Mouse (Mus musculus): Measurements from ENCODE around the gene Gdf15. TPM values are rescaled to one million over a fixed set of nuclear protein-coding genes. Genes with fewer than 3 reads are reported as not detected.
A peak's percentile ranks its signal among the peaks of the same experiment; 100 is the strongest.

The Gdf15 gene
- polyA plus RNA-seq, 1 experiment from 2014 or later, result 4.3 TPM

GRCm38 (mm10) chr8:70629574-70630531 is 2.4 kb downstream of the Gdf15 start:
- no peaks in the 10 kb centered on the region for H3K36me3 ChIP-seq (replicated peaks)
- H3K9ac ChIP-seq, result peak overlapping the region; percentile 73
- H3K9me3 ChIP-seq (replicated peaks), result 0 out of 2 replicates have a peak, but pooled peaks cover 3% of the 10 kb centered on the region
- peak overlapping the region; percentile 94 for H3K4me2 ChIP-seq
- H3K27me3 ChIP-seq, result peaks cover 18% of the 10 kb centered on the region
- WGBS (ENCODE audit: insufficient replicate concordance), result under 1% methylated on average over 60 of the region's 60 CpGs
- ATAC-seq (ENCODE audit: insufficient read depth), result peak; percentile 70
- H3K27ac ChIP-seq (replicated peaks), result peak overlapping the region; percentile 80
- peaks cover 56% of the 10 kb centered on the region for H3K4me1 ChIP-seq (replicated peaks)
- peak overlapping the region; percentile 73 for H3K4me3 ChIP-seq (replicated peaks)

DNA sequence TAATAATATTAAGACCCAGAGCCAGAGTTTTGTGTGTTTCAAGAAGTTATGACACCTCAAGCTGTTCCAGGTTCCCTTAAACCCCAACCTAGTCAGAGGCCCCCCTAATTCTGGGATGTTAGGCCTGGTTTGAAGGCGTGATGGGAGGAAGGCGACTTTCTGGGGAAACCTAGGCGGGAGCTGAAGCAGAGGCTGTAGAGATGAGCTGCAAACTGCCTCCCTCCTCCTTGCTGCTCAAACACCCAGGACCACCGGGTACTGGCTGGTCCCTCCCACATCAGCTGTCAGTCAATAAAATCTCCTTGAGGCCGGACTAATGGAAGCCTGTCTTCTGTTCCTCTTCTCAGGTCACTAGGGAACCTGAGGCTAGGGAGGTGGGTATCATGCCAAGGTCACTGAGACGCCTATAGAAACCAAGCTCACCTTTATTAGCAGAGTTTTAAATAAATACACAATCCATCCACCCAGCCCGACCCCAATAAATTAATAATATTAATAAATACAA is 3.2 kb downstream of the Gdf15 start:
- peaks cover 56% of the 10 kb centered on the region for H3K4me1 ChIP-seq (replicated peaks)
- 0 out of 2 replicates have a peak, but pooled peaks cover 5% of the 10 kb centered on the region for H3K9me3 ChIP-seq (replicated peaks)
- H3K27me3 ChIP-seq, result peaks cover 18% of the 10 kb centered on the region
- no peak for ATAC-seq (ENCODE audit: insufficient read depth)
- H3K4me2 ChIP-seq, result peak overlapping the region; percentile 94
- H3K9ac ChIP-seq, result peak overlapping the region; percentile 73; the same call in 1 of the 2 replicates
- 55% methylated on average over 7 of the region's 7 CpGs for WGBS (ENCODE audit: insufficient replicate concordance)
- peak overlapping the region; percentile 80 for H3K27ac ChIP-seq (replicated peaks)
- no peaks in the 10 kb centered on the region for H3K36me3 ChIP-seq (replicated peaks)
- peak overlapping the region; percentile 73 for H3K4me3 ChIP-seq (replicated peaks)

DNA sequence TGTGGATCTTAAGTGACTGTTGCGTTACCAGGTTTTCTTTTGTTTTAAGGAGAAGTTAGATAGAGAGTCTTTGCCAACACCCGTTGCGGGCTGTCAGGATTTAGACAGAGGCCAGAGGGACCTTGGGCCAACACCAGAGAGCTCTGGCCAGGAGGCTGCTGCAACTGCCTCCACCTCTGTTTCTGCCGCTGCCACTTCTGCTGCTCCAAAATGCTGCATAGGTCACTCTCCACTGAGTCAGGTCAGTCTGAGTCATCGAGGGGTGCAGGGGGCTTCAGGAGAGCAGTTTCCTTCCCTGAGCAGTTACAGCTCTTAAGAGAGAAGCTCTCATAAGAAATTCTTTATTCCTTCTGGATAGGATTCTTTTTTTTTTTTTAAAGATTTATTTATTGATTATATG is 5.2 kb downstream of the Gdf15 start:
- 72% methylated on average over 5 of the region's 5 CpGs for WGBS (ENCODE audit: insufficient replicate concordance)
- H3K9ac ChIP-seq, result no peak overlapping the region
- no peak for ATAC-seq (ENCODE audit: insufficient read depth)
- no peak overlapping the region for H3K4me3 ChIP-seq (replicated peaks)
- peaks cover 15% of the 10 kb centered on the region for H3K27me3 ChIP-seq
- H3K4me2 ChIP-seq, result no peak overlapping the region
- no peaks in the 10 kb centered on the region for H3K36me3 ChIP-seq (replicated peaks)
- no peak overlapping the region for H3K27ac ChIP-seq (replicated peaks)
- 0 out of 2 replicates have a peak, but pooled peaks cover 5% of the 10 kb centered on the region for H3K9me3 ChIP-seq (replicated peaks)
- peaks cover 64% of the 10 kb centered on the region for H3K4me1 ChIP-seq (replicated peaks)

DNA sequence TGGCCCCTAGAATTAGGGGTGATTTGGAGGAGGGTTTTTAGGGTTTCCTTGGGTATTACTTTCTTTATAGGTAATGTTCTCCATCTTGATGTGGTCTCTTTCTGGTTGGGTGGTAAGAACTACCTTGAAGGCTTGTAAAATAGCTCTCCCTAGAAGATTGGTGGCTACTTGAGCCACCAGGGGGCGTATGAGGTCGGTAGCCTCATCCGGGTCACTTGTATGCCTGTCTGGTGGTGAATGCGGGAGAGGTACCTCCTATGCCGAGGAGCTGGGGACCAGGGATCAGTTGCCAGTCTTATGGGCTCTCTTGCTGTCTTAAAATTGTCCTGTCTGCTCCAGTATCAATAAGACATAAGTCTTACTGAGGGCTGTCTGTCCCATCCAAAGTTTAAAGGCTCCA is 7.2 kb downstream of the Gdf15 start:
- no peak overlapping the region for H3K4me2 ChIP-seq
- H3K4me1 ChIP-seq (replicated peaks), result peaks cover 67% of the 10 kb centered on the region
- no peaks in the 10 kb centered on the region for H3K36me3 ChIP-seq (replicated peaks)
- 0 out of 2 replicates have a peak, but pooled peaks cover 5% of the 10 kb centered on the region for H3K9me3 ChIP-seq (replicated peaks)
- WGBS (ENCODE audit: insufficient replicate concordance), result 20% methylated on average over 5 of the region's 5 CpGs
- H3K27me3 ChIP-seq, result no peaks in the 10 kb centered on the region
- ATAC-seq (ENCODE audit: insufficient read depth), result no peak
- H3K4me3 ChIP-seq (replicated peaks), result no peak overlapping the region
- H3K27ac ChIP-seq (replicated peaks), result no peak overlapping the region
- H3K9ac ChIP-seq, result no peak overlapping the region

GRCm38 (mm10) chr8:70622220-70622619 is 10.0 kb downstream of the Gdf15 start:
- Histone ChIP-seq H3K27me3 (no peaks in the 10 kb centered on the region), H3K36me3 (replicated peaks) (no peaks in the 10 kb centered on the region), H3K27ac (replicated peaks) (peak overlapping the region; percentile 87), H3K4me1 (replicated peaks) (peaks cover 80% of the 10 kb centered on the region), H3K4me2 (peak overlapping the region; percentile 52), H3K4me3 (replicated peaks) (0 out of 2 replicates have a peak overlapping the region, but pooled peaks have one; percentile 10), H3K9me3 (replicated peaks) (0 out of 2 replicates have a peak, but pooled peaks cover 5% of the 10 kb centered on the region), H3K9ac (no peak overlapping the region)
- peak; percentile 78 for ATAC-seq (ENCODE audit: insufficient read depth)
- WGBS (ENCODE audit: insufficient replicate concordance), result 15% methylated on average over 3 of the region's 3 CpGs

GRCm38 (mm10) chr8:70618888-70619334 is 13.3 kb downstream of the Gdf15 start:
- Histone ChIP-seq H3K4me1 (replicated peaks) (peaks cover 95% of the 10 kb centered on the region), H3K9ac (peak overlapping the region; percentile 39; the same call in 1 of the 2 replicates), H3K36me3 (replicated peaks) (no peaks in the 10 kb centered on the region), H3K4me3 (replicated peaks) (peak overlapping the region; percentile 14; the same call in 1 of the 2 replicates), H3K27me3 (no peaks in the 10 kb centered on the region), H3K9me3 (replicated peaks) (no peaks in the 10 kb centered on the region), H3K4me2 (peak overlapping the region; percentile 58), H3K27ac (replicated peaks) (peak overlapping the region; percentile 83)
- peak; percentile 75 for ATAC-seq (ENCODE audit: insufficient read depth)
- 1% methylated on average over 9 of the region's 9 CpGs for WGBS (ENCODE audit: insufficient replicate concordance)

- peaks cover 95% of the 10 kb centered on the region for H3K4me1 ChIP-seq (replicated peaks)
- 20% methylated on average over 11 of the region's 11 CpGs for WGBS (ENCODE audit: insufficient replicate concordance)
- H3K9me3 ChIP-seq (replicated peaks), result no peaks in the 10 kb centered on the region
- no peak for ATAC-seq (ENCODE audit: insufficient read depth)
- H3K9ac ChIP-seq, result peak overlapping the region; percentile 39
- H3K27me3 ChIP-seq, result no peaks in the 10 kb centered on the region
- H3K4me3 ChIP-seq (replicated peaks), result peak overlapping the region; percentile 40
- H3K4me2 ChIP-seq, result peak overlapping the region; percentile 58
- peak overlapping the region; percentile 83 for H3K27ac ChIP-seq (replicated peaks)
- H3K36me3 ChIP-seq (replicated peaks), result no peaks in the 10 kb centered on the region
These were observed 14.3 kb downstream of the Gdf15 start for GRCm38 (mm10) chr8:70617985-70618384.

DNA sequence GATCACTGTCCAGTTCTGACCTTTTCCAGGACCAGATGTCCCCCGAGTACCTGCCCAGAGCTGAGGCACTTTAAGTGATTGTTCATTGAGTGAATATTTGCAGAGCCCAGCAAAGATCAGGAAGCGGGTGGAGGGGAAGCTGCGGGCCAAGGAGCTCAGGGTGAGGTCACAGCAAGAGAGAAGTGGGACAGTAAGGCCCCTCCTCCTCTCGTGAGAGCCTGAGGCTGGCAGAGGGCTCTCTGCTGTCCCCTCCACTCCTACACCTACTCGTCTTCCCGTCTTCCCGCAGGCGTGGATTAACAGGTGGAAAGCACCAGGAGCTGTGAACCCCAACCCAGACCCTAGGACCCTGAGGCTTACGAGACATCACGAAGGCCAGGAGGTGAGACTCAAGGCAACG is 15.6 kb downstream of the Gdf15 start:
- ATAC-seq (ENCODE audit: insufficient read depth), result no peak
- H3K9me3 ChIP-seq (replicated peaks), result no peaks in the 10 kb centered on the region
- H3K36me3 ChIP-seq (replicated peaks), result no peaks in the 10 kb centered on the region
- peak overlapping the region; percentile 40 for H3K4me3 ChIP-seq (replicated peaks)
- WGBS (ENCODE audit: insufficient replicate concordance), result 30% methylated on average over 11 of the region's 11 CpGs
- no peaks in the 10 kb centered on the region for H3K27me3 ChIP-seq
- H3K9ac ChIP-seq, result no peak overlapping the region
- peak overlapping the region; percentile 65 for H3K27ac ChIP-seq (replicated peaks)
- H3K4me2 ChIP-seq, result peak overlapping the region; percentile 58; the same call in 1 of the 2 replicates
- peaks cover 90% of the 10 kb centered on the region for H3K4me1 ChIP-seq (replicated peaks)

- Histone ChIP-seq H3K27ac (replicated peaks) (peak within 1 kb of the TSS; percentile 65), H3K4me1 (replicated peaks) (peaks cover 90% of the 10 kb centered on the region), H3K9me3 (replicated peaks) (no peaks in the 10 kb centered on the region), H3K4me2 (peak within 1 kb of the TSS; percentile 58), H3K9ac (no peak within 1 kb of the TSS), H3K27me3 (no peaks in the 10 kb centered on the region), H3K4me3 (replicated peaks) (peak within 1 kb of the TSS; percentile 40), H3K36me3 (replicated peaks) (no peaks in the 10 kb centered on the region)
- no peak for ATAC-seq (ENCODE audit: insufficient read depth)
- 14% methylated on average over 3 of the region's 3 CpGs for WGBS (ENCODE audit: insufficient replicate concordance)
These were observed 16.4 kb downstream of the Gdf15 start, which contains the start of gene Lrrc25 for GRCm38 (mm10) chr8:70615894-70616293. Lrrc25 (plus strand) TSS chr8:70616155.

DNA sequence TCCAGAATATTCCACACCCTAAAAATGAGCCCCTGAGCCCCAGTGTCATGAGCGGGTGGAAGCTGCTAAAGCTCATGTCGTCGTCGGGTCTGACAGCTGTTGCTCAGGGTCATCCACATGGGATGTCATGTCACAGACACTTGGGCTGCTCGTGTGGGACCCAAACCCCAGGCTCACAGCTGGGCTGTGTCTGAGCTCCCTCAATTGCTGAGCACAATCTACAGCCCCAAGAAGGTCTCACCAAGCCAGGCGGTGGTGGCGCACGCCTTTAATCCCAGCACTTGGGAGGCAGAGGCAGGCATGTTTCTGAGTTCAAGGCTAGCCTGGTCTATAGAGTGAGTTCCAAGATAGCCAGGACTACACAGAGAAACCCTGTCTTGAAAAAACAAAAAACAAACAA is 17.0 kb downstream of the Gdf15 start:
- 79% methylated on average over 8 of the region's 8 CpGs for WGBS (ENCODE audit: insufficient replicate concordance)
- Histone ChIP-seq H3K36me3 (replicated peaks) (no peaks in the 10 kb centered on the region), H3K9ac (no peak overlapping the region), H3K27ac (replicated peaks) (peak overlapping the region; percentile 65), H3K4me1 (replicated peaks) (peaks cover 90% of the 10 kb centered on the region), H3K9me3 (replicated peaks) (no peaks in the 10 kb centered on the region), H3K27me3 (no peaks in the 10 kb centered on the region), H3K4me2 (peak overlapping the region; percentile 30; the same call in 1 of the 2 replicates), H3K4me3 (replicated peaks) (no peak overlapping the region)
- no peak for ATAC-seq (ENCODE audit: insufficient read depth)

GRCm38 (mm10) chr8:70614469-70614868 is 17.8 kb downstream of the Gdf15 start:
- H3K27me3 ChIP-seq, result peaks cover 4% of the 10 kb centered on the region
- no peak for ATAC-seq (ENCODE audit: insufficient read depth)
- peak overlapping the region; percentile 65; the same call in 1 of the 2 replicates for H3K27ac ChIP-seq (replicated peaks)
- H3K9me3 ChIP-seq (replicated peaks), result no peaks in the 10 kb centered on the region
- H3K4me2 ChIP-seq, result no peak overlapping the region
- no peak overlapping the region for H3K4me3 ChIP-seq (replicated peaks)
- 60% methylated on average over 5 of the region's 5 CpGs for WGBS (ENCODE audit: insufficient replicate concordance)
- H3K9ac ChIP-seq, result no peak overlapping the region
- peaks cover 93% of the 10 kb centered on the region for H3K4me1 ChIP-seq (replicated peaks)
- H3K36me3 ChIP-seq (replicated peaks), result no peaks in the 10 kb centered on the region
